Mouse (Mus musculus) MN1 (cell line): Measurements from ENCODE around the gene P2ry2.

Experiments
- DNase-seq: peaks from one replicate; pipeline ENCODE4 v3.0.0-alpha.2; 2016; ENCODE audit warnings: low spot score

Gene P2ry2

DNA sequence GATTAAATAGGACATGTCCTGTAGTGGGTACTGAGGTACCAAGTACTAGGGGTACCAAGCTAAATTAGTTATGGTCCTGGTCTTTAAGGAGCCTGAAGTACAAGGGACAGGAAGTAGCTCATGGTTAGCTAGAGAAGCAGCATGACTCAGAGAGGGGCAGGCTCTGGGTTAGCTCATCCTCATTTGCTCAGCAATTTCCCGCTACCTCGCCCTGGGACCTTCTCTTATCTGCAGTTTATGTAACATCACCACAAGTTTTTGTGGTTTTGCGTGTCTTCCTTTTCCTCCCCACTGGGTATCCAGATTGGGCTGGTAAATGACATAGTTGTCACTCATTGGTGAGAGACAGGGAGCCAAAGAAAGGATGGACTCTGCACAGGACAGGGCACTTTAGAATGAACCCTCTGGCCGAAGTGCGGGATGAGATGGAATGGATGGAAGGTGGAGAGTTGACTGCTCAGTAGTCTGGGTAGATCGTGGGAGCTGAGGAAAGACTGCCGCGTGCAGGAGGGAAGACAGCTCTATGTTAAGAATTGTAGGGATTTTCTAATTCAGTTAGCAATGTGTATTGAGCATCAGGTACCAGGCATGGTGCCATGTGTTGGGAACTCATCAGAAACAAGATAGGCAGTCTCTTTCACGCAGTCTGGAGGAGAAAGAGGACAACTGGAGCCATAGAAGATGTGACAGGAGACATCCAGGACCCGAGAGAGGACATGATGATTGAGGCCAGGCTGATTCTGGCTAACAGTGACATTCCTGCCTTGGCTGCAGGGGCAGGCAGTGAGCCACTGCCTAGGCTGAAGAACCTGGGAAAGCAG is 15.2 kb upstream of the P2ry2 start:
- no peak for DNase-seq

DNA sequence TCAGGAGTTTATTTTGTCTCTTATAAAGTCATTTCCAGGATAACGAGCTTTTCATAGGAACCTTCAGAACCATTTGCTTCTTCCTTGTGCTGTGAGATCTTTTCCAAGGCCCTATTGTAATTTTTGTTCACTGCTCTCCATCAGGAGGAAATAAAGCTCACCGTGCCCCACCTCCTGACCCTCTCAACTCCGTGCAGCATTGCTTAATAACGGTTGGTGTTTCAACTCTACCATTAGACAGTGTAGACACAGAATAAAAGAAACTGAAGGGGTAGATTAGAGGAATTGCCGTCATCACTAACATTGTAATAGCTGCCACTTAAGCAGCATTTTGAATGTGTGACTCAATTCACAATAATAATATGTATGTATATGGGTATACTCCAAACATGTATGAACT is 14.2 kb upstream of the P2ry2 start:
- DNase-seq, result no peak

DNA sequence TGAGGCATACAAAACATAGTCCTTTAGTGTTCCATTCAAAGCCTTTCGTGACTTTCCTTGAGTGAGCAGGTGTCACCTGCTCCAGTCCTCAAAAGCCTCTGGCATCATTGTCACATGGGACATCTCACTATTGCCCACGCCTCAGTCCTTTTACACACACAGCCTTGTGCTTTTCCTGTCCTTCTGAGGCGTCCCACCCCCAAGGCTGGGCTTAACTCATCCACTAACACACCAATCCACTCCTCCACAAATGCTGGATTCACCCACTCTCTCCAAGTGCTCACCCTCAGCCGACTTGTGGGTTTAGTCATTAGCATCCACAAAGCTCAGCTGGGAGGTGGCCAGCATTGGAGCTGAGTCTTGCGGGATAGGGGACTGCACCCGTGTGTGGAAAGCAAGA is 4.8 kb upstream of the P2ry2 start:
- DNase-seq, result no peak

DNA sequence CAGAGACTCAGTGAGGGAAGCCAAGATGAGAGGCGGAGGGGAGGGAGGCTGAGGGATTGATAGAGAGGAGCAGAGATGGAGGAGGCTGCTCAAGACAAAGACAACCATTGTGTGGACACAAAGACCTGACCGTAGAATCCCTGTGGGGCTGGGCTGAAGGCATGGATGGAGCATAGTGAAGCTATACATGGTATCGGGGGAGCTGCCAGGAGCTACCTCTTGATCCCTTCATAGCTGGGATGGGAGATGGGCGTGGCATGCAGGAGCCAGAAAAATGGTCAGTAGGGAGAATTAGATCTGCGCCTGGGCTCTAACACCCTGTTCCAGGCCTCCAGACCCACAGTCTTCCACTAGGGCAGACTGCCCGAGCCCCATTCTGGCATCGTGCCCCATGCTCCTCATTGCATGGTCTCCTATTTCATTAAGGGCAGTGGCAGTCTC is 4.4 kb upstream of the P2ry2 start:
- DNase-seq, result peak; percentile 50

DNA sequence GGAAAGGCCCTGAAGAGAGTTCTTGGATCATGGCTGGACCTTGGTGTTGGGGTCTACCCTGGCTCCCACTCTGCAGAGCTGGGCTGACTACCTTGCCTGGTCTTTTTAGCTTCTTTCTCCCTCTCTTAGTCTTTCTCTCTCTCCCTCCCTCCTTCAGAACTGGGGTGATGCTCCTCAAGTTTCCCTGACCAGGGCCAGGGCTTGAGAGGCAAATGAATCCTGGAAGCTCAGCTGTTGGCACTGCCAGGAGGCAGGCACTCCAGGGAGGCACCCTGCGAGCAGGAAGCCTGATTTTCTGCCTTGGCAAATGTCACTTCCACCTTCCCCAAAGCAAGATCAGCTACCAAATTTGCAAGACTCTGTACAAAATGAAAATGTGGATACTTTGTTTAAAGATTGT is 2.3 kb upstream of the P2ry2 start:
- no peak for DNase-seq

DNA sequence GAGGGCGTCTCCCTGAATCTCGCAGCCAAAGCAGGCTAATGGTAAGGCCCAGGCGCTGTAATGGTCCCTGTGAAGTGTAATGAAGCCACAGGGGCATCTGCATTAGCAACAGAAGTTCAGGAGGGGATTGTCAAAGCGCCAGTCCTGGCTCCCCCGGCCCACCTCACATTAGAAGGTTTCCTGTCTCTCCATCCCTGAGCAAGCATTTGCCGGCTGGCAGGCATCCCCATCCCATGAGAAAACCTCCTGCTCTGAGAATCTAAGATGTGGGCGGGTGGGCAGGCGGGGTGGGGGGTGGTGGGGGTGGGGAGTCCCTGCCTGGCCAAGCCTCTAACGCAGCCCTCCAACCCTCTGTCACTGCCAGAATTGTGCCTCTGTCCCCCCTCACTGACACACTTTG is 1.4 kb upstream of the P2ry2 start:
- no peak for DNase-seq

DNA sequence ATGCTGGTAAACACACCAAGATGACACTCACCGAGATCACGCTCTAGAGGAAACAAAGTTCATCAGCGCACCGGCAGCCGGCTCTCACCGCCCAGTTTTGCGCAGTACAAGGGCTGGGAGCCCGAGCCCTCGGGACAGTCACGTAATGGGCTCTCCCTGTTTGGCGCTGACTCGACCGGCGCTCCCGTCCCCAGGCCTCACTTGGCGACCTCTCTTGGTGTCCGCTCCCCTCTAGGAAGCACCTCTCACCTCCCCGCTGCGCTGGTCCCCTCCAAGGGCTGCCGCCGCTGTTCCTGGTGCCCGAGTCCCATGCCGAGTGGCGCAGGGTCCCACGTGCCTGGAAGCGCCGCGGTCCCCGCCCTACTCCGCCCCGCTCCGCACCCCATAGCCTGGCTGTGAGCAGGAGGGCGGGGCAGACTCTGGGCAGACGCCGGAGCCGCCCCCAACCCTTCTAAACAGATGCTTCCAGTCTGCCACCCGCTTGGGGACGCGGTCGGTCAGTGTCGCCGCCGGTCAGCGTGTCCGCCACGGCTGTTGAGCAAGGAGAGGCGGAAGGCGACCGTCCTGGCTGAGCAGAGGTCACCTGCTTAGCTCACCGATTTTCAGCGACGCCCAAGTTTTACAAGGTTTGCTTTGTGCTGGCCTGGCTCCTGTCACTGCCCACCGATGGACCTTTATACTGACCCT is 842 bp downstream of the P2ry2 start:
- DNase-seq, result peak; percentile 62

DNA sequence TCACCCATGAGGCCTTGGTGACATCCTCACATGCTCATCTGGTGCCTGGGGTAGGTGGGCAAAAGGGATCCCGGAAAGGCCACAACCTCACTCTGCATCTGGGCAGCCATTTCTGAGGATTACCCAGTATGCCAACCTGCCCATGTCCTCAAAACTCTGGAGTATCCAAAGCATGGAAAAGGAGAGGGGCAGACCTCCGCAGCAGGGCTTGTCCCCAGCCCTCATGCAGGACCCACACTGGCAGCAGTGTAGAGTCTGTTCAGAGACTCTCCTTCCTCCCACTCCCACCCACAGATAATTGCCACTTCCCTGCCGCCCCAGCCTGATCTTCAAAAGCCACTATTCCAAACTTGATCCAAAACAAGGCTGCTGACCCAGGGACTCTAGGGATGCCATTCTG is 1.9 kb downstream of the P2ry2 start:
- no peak for DNase-seq

DNA sequence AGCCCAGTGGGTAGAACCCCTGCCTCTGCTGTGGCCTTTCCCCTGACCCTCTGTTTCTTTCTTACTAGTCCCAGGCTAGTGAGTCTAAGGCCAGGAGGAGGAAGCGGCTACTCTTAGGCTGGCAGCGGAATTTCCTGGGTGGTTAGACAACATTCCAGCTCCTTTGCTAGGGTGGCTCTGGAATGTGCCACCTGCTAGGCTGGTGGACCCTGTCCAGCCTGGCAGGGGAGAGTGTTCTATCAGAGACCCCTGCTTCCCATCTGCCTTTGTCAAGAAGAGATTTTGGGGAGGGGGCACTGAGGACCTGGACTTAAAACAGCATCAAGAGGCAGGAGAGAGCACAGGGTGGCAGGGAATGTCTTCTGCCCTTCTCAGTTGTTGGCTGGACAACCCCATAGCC is 6.5 kb downstream of the P2ry2 start:
- no peak for DNase-seq

DNA sequence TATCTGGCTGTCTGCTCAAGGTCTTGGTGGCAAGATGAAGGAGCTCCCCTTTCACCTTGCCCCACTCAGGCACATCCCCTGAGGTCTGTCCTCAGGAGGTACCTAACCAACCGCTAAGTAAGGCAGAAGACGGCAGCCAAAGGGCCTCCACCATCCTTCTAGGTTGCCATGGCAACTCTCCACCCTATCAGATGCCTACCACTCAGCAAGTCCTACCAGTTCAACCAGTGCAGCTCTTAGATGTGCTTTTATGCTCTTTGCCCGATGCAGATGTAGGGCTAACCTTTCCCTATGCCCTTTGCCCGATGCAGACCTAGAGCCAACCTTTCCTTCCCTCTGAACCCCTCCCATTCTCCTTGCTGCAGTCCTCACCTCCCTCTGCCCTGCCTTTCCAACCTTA is 7.5 kb downstream of the P2ry2 start:
- DNase-seq, result no peak

DNA sequence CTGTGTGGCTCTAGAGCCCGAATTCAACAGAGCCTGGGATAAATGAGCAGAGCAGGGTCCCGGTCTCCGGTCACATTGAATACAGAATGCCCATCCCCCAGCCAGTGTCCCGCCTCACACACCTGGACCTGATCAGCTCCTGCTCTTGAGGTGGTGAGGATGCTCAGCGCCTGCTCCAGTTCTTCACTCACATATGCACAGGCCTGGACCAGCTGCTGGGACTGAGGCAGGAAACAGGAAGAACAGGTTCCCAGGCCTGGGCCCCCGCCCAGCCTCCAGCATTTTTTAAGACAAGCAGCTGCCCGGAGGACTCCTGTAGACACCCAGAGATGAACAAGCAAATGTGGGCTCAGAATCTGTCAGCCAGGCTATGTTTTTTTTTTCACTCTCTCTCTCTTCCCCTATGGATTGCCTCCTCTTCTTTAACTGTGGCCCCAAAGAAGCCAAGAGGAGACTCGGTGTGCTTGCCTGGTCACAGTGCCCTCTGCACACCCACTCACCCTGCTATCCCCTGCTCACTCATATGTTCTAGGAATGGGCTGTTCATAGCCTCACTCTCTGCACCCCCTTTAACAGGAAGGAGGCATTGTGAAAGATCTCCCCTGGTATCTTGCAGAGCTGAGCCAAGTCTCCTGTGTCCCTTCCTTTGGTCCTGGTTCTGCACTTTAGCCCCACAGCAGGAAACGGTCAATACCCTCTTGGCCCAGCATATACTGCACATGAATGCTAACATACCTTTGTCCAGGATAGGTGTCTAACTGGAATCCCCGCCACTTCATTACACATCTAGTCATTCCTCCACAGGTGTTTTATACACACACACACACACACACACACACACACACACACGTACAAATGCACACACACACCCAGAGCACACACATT is 9.0 kb downstream of the P2ry2 start:
- DNase-seq, result no peak

DNA sequence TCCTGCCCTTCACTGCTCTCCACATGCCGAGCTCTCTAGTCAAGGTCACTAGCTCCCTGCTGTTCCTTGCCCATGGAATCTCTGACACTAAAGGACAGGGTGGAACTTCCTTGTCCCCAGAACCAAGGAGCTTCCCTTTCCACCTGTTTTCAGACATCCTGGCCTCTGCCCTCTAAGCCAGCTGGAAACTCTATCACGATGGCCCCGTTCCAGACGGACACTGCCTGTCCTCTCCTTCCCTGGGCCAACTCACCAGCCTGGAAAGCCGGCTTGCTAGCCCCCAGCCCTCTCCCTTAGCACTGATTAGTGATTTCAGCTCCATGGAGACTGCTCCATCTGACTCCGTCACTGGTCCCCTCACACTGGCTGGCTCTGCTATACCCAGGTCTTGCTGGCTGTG is 10.4 kb downstream of the P2ry2 start:
- DNase-seq, result peak; percentile 46

DNA sequence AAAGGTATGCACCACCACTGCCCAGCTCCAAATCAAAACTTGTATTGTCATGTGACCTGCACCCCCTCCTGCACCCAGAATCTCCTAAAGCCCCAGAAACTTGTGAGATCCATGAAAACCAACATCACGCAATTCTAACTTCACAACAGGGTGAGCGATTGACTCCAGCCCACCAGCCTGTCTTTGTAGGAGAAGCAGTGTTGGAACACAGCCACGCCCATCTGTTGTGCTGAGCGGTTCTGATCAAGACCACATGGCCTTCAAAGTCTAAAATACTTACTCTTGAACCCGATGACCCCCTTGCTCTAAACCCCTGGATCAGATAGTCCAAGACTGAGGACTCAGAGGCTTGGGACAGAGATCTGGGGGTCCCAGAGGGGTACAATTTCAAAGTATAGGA is 13.0 kb downstream of the P2ry2 start:
- DNase-seq, result no peak

DNA sequence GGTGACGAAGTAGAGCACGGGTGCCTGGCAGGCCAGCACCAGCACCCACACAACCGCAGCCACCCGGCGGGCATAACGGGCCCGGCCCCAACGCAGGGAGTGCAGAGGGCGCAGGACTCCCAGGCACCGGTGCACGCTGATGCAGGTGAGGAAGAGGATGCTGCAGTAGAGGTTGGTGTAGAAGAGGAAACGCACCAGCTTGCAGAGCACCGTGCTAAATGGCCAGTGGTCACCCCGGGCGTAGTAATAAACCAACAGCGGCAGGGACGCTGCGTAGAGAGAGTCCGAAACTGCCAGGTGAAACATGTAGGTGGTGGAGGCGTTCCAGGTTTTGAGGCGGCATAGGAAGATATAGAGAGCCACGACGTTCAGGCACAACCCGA is 14.1 kb downstream of the P2ry2 start:
- DNase-seq, result no peak

DNA sequence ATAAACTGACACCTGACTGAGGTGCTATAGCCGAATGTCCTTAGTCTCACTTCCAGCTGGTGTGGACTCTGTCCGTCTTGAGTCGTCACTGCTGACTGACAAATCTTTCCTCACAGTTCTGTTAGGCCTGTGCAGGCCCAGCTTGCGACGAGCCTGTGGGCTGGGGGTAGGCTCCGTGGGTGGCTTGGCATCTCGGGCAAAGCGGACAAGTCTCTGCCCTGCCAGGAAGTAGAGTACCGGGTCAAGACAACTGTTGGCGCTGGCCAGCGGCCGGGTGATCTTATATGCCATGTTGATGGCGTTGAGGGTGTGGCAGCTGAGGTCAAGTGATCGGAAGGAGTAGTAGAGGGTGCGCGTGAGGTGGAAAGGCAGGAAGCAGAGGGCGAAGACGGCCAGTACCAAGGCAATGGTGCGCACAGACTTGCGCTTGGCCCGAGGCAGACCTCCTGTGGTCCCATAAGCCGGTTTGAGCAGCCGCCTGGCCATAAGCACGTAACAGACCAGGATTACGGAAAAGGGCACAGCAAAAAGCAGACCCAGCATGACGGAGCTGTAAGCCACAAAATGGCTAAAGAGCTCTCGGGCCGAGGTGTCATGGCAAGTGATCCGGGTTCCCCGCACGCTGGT is 14.6 kb downstream of the P2ry2 start:
- DNase-seq, result no peak

DNA sequence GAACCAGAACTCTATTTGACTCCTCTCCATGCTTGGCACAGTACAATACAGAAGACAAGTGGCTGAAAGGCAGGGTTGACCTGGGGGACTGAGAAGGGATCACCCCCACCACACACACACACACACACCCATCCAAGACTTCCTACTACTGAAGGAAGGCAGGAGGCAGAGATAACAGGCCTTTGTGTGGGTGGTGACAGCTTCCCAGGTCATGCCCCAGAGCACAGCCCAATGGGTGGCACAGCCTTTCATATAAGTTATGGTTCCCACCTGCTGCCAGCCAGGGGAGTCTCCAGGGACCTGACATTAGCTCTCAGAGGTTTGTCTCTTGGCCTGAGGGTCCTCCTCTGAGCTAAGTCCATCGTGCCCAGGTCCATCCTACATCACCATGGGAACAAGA is 15.5 kb downstream of the P2ry2 start:
- DNase-seq, result no peak

DNA sequence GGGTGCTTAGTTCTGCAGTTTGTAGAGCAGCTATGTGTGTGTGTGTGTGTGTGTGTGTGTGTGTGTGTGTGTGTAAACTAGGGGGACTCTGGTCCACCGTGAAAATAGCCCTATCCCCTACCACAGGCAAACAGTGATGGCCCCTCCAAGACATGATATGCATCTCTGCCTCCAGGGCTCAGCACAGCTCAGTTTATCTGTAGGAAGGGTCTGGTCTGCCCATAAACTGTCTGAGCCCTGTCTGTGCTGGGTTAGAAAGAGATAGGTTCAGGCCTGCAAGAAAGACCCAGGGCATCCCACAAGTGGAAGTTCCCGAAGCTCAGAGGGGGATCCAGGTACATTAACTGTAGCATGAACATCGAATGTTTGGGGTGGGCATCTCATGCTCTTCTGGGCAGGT is 16.7 kb downstream of the P2ry2 start:
- no peak for DNase-seq

DNA sequence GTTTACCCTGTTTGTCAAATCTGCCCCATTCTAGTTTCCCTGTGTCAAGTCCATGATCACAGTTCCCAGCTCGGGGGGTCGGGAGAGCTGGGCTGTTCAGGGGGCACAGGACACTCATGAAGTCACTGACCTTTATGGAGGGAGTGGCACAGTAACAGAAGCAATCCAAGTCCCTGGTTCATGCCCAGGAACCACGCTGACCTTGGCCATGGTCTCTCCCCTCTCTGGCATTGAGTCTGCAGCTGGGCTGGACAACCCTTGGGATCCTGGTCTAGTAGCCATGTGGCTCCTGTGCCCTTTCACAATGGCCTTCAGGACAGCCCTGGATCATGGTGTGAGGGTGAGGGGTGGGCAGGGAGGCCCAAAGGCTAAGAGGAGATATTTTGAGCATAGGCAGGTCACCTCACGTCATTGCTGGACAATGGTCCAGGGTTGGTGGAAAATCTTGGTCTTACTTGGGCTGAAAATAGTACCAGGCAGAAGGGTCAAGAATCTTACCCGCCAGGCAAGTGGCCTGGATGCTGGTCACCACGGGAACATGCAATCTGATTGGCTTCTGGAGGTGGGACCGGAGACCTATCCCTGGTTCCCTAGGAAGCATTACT is 17.3 kb downstream of the P2ry2 start:
- no peak for DNase-seq

DNA sequence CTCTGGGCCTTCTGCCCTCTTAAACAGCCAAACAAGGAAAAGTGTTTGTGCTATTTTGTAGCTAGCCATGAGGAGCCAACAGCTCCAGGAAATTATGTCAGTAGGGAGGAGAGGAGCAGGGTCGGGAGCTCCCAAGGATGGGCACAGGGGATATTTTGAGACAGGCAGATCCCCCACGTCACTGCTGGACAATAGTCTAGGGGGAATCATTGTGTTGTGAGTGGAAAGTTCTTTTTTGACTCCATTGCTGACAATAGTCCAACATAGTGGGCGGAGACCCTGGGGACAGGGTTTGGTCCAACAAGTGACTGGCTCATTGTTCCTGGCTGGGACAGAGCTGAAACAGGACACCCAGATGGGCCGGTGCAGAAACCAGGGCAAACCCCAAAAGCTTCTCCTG is 19.5 kb downstream of the P2ry2 start:
- DNase-seq, result no peak

DNA sequence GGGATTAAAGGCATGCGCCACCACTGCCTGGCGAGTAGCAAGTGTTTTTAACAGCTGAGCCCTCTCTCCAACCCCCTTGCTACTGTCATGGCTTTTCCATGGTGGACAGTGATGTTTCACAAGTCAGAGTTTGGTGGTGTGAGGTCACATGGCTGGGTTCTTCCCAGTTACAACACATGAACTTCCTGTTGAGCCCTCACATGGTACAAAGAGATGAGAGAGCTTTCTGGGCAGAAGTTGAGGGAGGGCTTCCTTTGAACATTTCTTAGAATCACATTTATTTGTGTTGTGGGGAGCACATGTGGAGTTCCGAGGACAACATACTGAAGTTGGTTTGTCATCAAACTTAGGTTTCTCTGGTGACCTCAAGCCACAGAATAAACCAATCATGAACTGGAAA is 20.7 kb downstream of the P2ry2 start:
- no peak for DNase-seq

DNA sequence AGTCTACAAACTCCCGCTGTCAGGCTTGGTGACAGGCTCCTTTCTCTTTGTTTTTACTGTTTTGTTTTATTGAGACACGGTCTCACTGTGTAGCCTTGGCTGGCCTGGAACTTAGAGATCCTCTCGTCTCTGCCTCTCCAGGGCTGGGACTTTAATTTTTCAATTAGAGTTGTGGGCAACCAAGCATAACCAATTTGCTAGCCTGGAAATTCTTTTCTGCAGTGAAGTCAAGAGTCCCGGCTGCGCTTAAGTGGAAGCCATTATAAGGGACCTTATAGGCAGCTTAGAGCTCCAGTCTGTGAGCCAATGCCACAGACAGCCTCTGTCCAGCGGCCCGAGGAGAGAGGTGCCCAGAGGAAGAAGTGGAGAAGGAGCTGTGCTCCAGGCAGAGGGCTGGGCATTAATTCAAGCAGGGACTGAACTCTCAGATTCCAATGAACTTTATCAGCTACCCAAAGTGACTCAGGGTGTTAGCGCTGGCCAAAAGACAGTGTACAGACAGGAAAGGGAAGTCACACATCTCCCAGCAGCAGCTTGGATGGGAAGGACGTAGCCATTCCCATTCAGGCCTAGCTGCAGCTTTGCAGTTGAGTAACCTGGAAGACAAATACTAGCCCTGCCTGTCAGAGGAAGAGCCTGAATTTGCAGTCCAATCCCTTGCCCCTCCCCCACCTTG is 21.9 kb downstream of the P2ry2 start:
- DNase-seq, result peak; percentile 14
